Mouse (Mus musculus) kidney, postnatal 36 days (tissue): ENCODE results near the gene Hils1.
A peak's percentile ranks its signal among the peaks of the same experiment; 100 is the strongest.

Experiments
- DNase-seq, 2 experiments: peaks; one replicate each; pipeline ENCODE4 v3.0.0; 2021 to 2022; ENCODE audit warnings: mixed read lengths in 2 of 2

Gene Hils1

DNA sequence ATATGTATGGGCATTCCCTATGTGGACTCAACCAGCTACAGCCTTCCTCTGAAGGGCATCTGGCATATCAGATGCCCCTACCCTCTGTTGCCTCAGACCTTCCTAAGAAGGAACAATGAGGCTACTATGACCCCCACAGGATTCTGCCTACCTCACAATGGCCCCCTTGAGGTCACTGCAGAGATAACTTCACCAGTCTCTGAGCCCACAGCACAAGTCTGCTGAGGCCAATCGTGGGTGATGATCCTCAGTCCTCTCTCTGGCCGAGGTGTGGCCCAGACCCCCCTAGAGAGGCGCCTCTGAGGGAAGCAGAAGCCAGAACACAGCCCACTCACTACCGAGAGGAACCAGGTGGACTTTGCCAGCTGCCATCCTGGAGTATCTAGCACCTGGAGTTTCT is at the start of gene Hils1:
TSS of gene Hils1 (plus strand) at position 175 of the 400 bp plus-strand sequence.
- DNase-seq: no peak

DNA sequence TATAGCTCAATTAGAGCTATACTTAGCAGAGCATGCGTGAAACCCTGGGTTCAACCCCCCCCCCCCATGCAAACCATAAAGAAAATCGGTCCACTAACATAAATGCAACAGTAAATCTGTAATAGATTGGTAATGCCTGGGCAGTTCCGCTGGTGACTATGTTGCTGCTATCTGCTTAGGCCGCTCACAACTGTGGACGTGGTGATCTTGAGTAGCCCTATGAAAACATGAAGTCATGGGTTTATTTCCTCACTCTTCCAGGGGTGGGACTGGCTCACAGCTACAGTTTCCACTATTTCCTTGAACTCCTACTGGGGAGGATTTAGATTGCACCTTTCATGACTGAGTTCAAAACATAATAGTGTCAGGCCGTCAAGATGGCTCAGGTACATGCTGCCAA is 49.7 kb upstream of the Hils1 start:
- no peak for DNase-seq

DNA sequence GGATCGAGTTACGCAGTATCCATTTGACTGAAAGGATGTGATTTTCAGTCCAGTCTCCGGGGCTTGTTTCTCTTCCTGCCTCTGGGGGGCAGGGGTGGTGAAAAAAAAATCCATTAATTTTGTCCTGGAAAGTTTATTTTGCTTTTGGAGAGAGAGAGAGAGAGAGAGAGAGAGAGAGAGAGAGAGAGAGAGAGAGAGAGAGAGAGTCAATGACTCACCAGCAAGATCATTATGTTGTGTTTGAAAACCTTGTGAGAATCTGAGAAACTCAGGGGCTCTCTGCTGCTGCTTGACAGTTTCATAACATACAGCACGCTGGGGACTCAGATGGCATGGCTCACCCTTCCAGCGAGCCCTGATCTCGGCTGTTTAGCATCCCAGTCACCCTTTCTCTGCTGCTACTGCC is 46.4 kb upstream of the Hils1 start:
- no peak for DNase-seq

DNA sequence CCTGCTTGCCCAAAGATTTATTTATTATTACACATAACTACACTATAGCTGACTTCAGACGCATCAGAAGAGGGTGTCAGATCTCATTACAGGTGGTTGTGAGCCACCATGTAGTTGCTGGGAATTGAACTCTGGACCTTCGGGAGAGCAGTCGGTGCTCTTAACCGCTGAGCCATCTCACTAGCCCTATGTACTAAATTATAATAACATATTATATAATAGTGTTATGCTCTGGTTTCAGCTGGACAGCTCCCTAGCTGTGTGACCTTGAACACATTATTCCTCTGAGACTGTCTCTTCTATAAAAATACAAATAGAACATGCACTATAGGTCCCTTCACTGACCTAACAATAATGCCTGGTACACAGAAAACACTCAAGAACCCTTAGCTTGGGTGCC is 42.4 kb upstream of the Hils1 start:
- no peak for DNase-seq

DNA sequence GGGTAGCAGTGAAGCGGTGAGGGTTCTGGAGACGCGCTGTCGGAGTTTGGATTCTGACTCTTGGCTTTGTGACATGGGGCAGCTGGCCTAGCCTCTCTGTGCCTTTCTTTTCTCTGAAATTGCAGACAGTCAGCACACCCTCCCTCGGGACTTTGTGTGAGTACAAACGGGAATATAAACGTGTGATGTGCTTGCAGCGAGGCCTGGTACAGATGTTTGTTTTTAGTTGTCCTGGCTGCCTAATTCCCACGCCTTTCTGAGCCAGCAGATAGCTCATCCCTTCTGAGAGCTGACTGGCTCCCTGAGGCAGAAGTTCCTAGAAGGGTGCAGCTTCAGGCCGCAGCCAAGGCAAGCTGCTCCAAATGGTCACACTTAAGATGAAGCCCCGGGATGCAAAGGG is 41.0 kb upstream of the Hils1 start:
- no peak for DNase-seq

DNA sequence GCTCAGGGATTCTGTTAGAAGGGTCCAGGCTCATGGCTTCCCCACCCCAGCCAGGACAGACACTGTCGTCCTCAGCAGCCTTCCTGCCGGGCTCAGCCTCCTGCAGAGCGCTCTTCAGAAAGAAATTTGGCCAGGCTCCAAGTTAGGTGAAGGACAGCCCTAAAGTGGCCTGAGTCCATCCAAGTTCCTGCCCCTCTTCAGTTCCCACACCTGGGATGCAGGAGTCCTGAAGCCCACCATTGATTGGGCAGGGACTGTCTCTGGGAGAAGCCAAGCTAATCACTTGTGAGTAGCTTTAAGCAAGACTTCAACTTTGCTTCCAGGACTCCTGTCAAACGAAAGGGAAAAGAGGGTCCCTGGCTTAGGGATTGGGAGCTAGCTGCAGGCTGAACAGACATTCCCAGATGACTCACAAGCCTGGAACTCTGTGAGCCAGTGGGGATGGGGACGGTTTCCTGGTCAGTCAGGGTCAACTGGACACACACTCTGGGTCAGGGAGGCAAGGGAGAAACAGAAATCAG is 39.6 kb upstream of the Hils1 start:
- peak; percentile 20 to 27 for DNase-seq

DNA sequence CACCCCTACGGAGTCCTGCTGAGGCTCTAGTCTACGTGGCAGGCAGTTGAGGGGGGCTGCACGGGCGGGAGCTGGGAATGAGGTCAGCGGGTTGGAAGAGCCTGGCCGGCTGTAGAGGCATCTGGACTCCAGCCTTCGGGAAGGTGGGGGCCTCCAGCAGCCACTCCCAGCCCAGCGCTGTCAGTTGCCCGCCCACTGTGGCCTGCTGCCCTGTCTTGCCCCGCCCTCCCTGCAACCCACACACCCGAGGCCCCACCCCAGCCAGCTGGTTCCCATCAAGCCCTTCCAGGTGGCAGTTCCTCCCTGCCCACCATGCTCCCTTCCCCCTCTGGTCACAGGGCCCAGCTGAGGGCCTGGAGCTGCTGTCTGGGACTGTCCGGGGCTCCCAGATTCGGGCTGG is 38.6 kb upstream of the Hils1 start:
- DNase-seq: peak; percentile 76 to 80

DNA sequence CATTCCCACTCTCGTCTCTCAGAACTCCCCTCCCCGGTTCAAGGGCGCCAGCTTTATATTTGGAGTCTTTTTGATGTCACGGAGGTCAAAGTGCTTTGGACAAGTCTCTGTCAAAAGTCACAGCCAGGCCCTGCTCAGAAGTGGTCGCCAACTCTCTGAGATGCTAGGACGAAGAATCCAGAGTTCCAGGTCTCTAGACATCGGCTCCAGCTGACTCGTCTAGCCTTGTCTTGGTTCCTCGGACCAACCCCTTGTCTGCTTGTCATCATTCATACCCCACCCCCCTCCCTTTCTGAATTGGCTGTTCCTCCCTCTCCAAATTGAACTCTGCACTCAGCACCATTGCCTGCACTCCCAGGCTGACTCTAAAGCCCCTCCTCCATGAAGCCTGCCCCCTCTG is 37.8 kb upstream of the Hils1 start:
- DNase-seq: no peak

DNA sequence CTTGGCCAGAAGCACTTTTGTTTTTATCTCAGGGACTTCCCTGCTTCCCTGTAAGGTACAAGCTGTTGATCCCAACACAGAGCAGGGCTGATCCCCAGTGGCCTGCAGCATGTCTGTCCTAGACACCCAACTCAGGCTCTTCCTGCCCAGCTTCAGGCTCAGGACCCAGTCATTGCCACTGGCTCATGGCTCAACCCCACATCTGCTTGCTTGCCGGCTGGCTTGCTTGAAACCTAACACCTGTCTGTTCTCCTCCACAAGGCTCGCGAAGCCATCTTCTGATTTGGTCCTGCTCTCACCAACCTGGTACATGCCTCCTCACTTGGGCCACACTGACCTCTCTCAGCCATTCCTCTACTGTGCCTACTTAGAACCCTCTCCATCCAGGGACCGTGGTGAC is 37.2 kb upstream of the Hils1 start:
- DNase-seq: no peak

DNA sequence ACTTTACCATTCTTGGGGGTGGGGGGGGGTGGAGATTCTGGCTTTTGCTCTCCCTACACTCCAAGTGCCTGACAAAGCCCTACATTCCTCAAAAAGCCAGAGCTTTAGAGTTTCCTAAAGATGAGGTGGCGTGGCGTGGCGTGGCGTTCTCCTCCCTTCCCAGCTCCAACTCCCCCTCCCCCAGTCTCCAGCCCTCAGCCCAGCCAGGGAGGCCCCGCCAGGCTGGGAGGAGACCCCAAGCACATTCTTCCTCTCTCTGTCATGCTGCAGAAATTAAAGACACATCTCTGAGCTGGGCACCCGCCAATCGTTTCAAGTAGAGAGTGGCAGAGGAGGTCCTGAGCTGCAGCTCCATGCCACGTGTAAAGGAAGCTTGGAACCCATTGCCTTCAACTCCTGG is 33.8 kb upstream of the Hils1 start:
- DNase-seq: peak in 1 of 2 experiments; percentile 8

DNA sequence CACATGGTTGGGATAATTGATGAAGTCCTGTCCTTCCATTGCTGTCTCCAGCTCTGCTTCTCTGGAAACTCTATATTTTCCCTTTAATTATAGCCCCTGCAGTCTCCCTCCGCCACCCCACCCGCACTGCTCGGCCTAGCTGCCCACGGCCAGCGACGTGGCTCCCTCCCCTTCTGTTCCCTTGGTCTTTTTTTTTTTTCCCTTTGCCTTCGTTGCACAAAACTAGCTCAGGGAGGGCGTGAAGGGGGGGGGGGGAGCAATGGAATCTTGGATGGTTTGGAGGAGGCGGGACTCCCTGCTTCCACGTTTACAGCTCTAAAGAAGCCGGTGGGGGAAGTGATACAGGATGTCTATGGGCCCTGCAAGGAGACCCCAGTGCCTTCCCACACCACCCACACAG is 32.9 kb upstream of the Hils1 start:
- no peak for DNase-seq

DNA sequence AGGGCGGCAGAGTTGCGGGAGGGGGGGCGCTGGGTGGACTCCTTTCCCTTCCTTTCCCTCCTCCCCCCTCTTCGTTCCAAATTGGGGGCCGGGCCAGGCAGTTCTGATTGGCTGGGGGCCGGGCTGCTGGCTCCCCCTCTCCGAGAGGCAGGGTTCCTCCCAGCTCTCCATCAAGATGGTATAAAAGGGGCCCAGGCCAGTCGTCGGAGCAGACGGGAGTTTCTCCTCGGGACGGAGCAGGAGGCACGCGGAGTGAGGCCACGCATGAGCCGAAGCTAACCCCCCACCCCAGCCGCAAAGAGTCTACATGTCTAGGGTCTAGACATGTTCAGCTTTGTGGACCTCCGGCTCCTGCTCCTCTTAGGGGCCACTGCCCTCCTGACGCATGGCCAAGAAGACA is 31.3 kb upstream of the Hils1 start, which contains the start of gene Col1a1:
TSS of gene Col1a1 (plus strand) at position 180 of the 400 bp plus-strand sequence.
- peak; percentile 20 to 58 for DNase-seq

DNA sequence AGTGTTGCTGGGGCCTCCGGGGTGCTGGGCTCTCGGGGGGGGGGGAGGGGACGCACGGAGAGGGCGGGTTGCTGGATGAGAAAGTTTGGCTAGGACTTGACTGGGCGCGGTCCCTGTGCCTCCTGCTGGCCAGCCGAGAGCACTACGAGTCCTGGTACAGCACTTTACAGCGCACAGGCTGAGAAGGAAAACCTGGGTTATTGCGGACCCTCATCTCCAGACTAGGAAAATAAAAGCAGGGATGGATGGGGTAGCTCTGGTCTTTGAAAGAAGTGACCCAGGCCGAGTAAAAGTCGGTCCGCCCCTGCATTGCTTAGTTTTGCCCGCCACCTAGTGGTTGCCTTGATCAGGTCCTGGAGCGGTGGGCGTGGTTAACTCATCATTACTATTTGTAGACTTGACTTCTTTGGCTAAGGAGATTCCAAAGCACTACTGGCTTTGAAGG is 30.5 kb upstream of the Hils1 start:
- peak; percentile 91 to 95 for DNase-seq

DNA sequence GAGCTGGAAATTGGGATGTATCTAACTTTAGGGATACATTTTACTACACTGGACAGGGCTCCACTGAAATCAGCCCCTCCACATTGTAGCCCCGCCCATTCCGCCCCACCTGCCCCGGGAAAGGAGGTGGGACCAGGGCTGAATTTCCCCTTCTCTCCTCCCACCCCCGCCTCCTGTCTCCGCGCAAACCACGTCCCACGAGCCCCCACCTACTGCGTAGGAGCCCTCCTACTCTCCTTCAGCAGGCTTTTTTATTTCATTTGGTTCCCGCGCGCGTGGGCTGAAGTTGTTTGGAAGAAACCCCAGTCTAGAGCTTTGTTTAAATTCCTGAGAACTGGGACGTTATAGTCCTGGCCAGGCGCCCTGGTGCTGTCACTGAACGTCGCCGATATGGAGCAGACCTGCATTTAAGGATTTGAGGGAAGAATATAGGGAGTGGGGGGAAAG is 30.0 kb upstream of the Hils1 start:
- DNase-seq: no peak

DNA sequence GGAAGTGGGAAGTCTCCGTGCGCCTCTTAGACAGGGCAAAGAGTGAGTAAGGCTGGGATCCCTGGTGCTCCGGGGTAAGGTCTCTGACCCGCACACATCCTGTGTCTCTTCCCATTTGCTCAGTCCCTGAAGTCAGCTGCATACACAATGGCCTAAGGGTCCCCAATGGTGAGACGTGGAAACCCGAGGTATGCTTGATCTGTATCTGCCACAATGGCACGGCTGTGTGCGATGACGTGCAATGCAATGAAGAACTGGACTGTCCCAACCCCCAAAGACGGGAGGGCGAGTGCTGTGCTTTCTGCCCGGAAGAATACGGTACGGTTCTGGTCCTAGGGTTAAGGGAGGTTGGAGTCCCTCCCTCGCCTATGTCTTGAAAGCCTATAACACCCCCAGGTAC is 29.6 kb upstream of the Hils1 start:
- DNase-seq: no peak

DNA sequence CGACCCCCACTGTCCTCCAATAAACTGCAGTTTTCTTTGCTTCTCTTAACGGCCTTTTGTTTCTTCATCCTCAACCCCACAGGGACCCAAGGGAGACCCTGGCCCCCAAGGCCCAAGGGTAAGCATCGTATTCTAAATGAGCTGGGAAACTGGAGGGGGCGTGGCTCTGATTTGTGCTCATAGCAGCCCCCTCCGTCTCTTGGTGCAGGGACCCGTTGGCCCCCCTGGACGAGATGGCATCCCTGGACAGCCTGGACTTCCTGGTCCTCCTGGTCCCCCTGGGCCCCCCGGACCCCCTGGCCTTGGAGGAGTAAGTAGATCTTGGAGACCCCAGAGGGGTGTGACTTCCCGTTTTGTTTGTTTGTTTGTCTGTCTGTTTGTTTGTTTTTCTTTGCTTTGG is 29.1 kb upstream of the Hils1 start:
- DNase-seq: no peak

DNA sequence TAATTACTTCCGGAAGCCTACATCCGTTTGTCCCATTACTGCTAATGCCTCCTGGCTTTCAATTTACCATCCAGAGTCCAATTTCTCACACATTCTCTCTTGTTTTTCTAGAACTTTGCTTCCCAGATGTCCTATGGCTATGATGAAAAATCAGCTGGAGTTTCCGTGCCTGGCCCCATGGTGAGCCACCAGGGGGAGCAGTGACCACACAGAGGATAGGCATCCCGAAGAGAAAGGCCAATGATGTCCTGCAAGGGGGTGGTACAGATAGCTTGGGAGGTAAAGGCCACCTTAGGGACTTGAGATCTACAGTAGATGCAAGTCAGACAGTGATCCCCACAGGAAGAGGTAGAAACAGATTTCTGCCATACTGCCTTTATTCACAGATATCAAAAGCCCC is 28.1 kb upstream of the Hils1 start:
- DNase-seq: peak; percentile 77 to 93

DNA sequence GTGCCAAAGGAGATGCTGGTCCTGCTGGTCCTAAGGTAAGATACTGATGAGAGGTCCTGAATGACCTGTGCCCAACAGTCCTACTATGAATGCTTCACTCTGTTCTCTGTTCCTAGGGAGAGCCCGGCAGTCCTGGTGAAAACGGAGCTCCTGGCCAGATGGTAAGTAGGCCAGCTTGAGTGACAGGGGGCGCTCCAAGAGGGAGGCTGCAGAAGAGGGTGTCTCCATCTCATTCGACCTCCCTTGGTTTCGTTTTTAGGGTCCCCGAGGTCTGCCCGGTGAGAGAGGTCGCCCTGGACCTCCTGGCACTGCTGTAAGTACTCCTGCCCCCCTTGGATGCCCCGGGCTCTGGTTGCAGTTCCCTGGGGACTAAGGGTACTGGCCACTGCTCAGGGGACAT is 26.3 kb upstream of the Hils1 start:
- no peak for DNase-seq

DNA sequence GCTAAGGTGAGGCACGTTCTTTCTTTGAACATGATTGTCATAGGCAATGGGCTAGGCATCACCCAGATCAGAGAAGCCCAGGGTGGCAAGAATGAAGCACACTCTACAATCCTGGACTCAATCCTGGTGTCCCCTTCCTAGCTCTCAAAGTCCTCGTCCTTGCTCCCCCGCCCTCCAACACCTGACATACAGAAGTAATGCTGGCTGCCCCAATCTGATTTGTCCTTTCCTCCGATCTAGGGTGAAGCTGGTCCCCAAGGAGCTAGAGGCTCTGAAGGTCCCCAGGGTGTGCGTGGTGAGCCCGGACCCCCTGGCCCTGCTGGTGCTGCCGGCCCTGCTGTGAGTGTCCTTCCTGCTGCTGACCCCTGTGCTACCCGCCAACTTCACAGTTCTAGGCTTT is 25.6 kb upstream of the Hils1 start:
- no peak for DNase-seq

DNA sequence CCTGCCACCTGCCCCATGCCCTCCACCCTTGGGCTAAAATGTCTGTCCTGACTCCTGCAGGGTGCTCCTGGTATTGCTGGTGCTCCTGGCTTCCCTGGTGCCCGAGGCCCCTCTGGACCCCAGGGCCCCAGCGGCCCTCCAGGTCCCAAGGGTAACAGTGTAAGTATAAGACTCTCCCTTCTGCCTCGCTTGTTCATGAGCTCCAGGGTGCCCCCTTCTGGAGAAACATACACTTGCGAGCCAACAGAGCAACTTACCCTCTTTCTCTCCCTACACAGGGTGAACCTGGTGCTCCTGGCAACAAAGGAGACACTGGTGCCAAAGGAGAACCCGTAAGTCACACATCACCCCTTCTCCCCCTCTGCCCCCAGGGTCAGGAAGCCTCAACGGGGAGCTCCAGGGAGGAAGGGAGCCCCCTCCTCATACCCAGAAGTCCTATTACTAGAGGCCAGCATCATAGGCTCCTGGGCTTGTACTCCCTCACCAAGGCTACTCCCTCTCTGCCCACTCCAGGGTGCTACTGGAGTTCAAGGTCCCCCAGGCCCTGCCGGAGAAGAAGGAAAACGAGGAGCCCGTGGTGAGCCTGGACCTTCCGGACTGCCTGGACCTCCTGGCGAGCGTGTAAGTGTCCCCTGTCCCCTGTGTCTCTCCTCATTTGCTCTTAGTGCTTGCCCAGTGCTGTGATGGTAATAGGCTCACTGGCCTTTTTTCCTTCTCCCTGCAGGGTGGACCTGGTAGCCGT is 24.9 kb upstream of the Hils1 start:
- DNase-seq: peak; percentile 31 to 75

DNA sequence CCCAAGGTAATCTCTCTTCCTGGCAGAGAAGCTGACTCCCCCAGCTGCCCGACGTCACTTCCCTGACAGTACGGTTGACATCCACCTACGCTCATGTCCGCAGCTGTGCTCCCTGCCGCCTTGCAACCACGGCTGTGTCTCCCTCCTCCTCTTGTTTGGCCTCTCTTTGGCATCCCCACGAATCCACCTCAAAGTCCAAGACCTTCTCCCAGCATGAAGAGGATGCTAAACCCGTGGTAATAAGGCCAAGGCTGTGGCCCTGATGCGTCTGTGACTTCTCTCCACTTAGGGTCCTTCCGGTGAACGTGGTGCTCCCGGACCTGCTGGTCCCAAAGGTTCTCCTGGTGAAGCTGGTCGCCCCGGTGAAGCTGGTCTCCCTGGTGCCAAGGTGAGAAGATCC is 24.3 kb upstream of the Hils1 start:
- no peak for DNase-seq

DNA sequence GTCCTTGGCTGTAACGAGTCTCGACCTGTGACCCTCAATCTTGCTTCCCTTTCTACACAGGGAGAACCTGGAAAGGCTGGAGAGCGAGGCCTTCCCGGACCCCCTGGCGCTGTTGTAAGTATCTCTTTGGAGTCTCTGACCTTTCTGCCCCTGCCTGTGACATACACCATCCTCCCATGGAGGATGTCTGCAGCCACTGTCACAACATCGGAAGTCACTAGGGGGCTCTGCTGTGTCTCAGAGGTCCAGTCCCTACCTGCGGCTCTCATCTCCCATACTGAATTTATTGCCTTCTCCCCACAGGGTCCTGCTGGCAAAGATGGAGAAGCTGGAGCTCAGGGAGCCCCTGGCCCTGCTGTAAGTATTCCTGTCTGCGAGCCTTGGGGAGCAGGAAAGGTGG is 23.1 kb upstream of the Hils1 start:
- peak in 1 of 2 experiments; percentile 15 for DNase-seq

DNA sequence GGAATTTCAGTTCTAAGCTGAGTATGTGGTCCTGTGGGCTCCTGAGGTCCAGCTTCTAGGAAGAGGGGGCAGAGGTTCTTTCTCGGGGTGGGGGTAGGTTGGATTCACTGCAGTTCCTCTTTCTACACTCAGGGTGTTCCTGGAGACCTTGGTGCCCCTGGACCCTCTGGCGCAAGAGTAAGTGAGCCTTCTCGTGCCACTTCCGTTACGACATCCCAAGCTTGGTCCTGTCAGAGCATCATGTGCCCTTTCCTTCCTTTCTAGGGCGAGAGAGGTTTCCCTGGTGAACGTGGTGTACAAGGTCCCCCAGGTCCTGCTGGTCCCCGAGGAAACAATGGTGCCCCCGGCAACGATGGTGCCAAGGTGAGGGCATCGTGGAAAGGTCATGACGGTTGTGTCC is 22.2 kb upstream of the Hils1 start:
- no peak for DNase-seq

DNA sequence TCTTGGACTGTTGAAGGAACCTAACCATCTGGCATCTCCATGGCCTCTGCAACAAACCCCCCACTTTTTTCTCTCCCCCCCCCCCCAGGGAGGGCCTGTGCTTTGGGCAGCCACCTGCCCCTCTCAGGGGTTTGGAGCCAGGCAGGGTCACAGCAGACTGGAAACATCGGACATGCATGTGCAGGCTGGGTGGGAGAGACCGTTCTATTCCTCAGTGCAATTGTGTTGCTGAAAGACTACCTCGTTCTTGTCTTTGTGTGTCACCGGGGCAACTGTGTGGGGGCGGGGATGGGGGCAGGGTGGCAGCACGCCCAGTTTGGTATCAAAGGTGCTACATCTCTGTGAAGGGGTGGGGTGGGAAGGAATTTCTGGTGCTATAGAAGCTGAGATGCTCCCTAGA is 15.2 kb upstream of the Hils1 start:
- no peak for DNase-seq

DNA sequence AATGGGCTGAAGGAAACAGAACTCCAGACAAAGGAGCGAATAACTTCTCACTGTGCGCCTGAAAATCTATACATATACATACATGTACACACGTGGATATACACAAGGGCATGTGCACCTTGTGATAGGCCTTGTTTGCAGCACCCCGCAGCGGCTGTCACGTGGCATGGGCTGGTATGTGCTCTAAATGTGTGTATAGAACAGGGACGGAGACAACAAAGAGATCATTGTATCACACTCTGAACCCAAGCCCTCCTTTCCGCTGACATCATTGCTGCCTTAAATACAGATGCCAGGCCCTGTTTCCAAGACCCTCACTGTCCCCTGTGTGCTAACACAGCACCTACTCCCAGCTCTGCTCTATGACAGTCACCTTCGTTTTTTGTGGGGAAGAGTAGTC is 12.3 kb upstream of the Hils1 start:
- DNase-seq: no peak
